ENCODE assay signal across 17 mouse cellular contexts in genomic region chr5:134915311-134915710, GRCm38 (mm10). TPM values are rescaled to one million over a fixed set of nuclear protein-coding genes. Genes with fewer than 3 reads are reported as not detected.
DNase-seq lines count a peak whose midpoint lies in the region; ATAC-seq and TF ChIP-seq lines count a peak whose summit lies in the region.
"Had no signal": no experiment of that assay in that cellular context is flagged by ENCODE, and none has a peak within 500 bp of the region (broad histone marks: within the 10 kb centered on the region; RNA-seq: fewer than 3 reads in every experiment).

TSS of gene Cldn13 (minus strand) at chr5:134915526.

- peak within 1 kb of the TSS; percentile 69 for H3K27ac ChIP-seq in heart, embryonic 11.5 days (ENCODE audit: low read depth, low read length)
- H3K27ac ChIP-seq in bone marrow, adult 2 months (ENCODE audit: control insufficient read depth, insufficient read depth, low read depth, low read length, poor library complexity) = peak within 1 kb of the TSS; percentile 87
- H3K27ac ChIP-seq in intestine, embryonic 16.5 days (ENCODE audit: low read length) = no peak within 1 kb of the TSS
- no peak within 1 kb of the TSS for H3K27ac ChIP-seq in midbrain, embryonic 14.5 days (replicated peaks; ENCODE audit: low read depth, low read length)
- H3K27ac ChIP-seq: heart, adult 2 months; hindbrain, embryonic 13.5 days; lung, embryonic 15.5 days had no signal

- ATAC-seq in heart, embryonic 11.5 days (replicated peaks; ENCODE audit: insufficient number of reproducible peaks, low FRiP score, low TSS enrichment) = peak; percentile 63
- ATAC-seq in intestine, embryonic 16.5 days = peak; percentile 49; the same call in 1 of the 2 replicates
- ATAC-seq in megakaryocyte-erythroid progenitor cell, adult 5-6 weeks (replicated peaks; ENCODE audit: low FRiP score, low TSS enrichment, poor library complexity, severe bottlenecking) = peak; percentile 56
- no peak for ATAC-seq in midbrain, embryonic 14.5 days (ENCODE audit: low FRiP score, low TSS enrichment)

- H3K4me2 ChIP-seq in heart, embryonic 11.5 days = peak within 1 kb of the TSS; percentile 24
- no peak within 1 kb of the TSS for H3K4me2 ChIP-seq in intestine, embryonic 16.5 days (ENCODE audit: low read depth, low read length)
- no peak within 1 kb of the TSS for H3K4me2 ChIP-seq in midbrain, embryonic 14.5 days (ENCODE audit: low read length)
- H3K4me2 ChIP-seq: hindbrain, embryonic 13.5 days; lung, embryonic 15.5 days had no signal

- intact Hi-C loops in heart, postnatal 25 days (cut with DNase I) = no loop called here

- H3K4me3 ChIP-seq in heart, embryonic 11.5 days (ENCODE audit: low read depth, low read length) = peak within 1 kb of the TSS; percentile 8
- H3K4me3 ChIP-seq in bone marrow, adult 2 months (replicated peaks; ENCODE audit: control insufficient read depth, low read depth, low read length) = peak within 1 kb of the TSS; percentile 75
- H3K4me3 ChIP-seq in intestine, embryonic 16.5 days (ENCODE audit: low read length) = no peak within 1 kb of the TSS
- no peak within 1 kb of the TSS for H3K4me3 ChIP-seq in midbrain, embryonic 14.5 days (replicated peaks; ENCODE audit: low read depth, low read length)
- H3K4me3 ChIP-seq: heart, adult 2 months; hindbrain, embryonic 13.5 days; lung, embryonic 15.5 days had no signal

- H3K36me3 ChIP-seq in heart, embryonic 11.5 days (ENCODE audit: control insufficient read depth, insufficient read depth, low read length) = no peaks in the 10 kb centered on the region
- no peaks in the 10 kb centered on the region for H3K36me3 ChIP-seq in intestine, embryonic 16.5 days (ENCODE audit: control insufficient read depth, insufficient read depth, low read length)
- H3K36me3 ChIP-seq in midbrain, embryonic 14.5 days (ENCODE audit: control insufficient read depth, insufficient read depth, low read length) = no peaks in the 10 kb centered on the region
- H3K36me3 ChIP-seq: hindbrain, embryonic 13.5 days; lung, embryonic 15.5 days had no signal

- no peaks in the 10 kb centered on the region for H3K4me1 ChIP-seq in heart, embryonic 11.5 days (ENCODE audit: control insufficient read depth, insufficient read depth, low read length)
- H3K4me1 ChIP-seq in bone marrow, adult 2 months (ENCODE audit: control insufficient read depth, insufficient read depth, low read length) = peaks cover 3% of the 10 kb centered on the region
- no peaks in the 10 kb centered on the region for H3K4me1 ChIP-seq in intestine, embryonic 16.5 days (ENCODE audit: control insufficient read depth, insufficient read depth, low read length)
- H3K4me1 ChIP-seq in midbrain, embryonic 14.5 days (ENCODE audit: control insufficient read depth, insufficient read depth, low read length) = no peaks in the 10 kb centered on the region
- H3K4me1 ChIP-seq: hindbrain, embryonic 13.5 days; lung, embryonic 15.5 days had no signal

- no peak for TF ChIP-seq CTCF in bone marrow, adult 2 months (IDR thresholded peaks at IDR 0.05; ENCODE audit: control insufficient read depth, insufficient read depth, low read length)

- 77% methylated on average over 8 of the region's 8 CpGs for WGBS in heart, embryonic 11.5 days (ENCODE audit: insufficient replicate concordance)
- WGBS in bone marrow, adult 2 months = 49% methylated on average over 8 of the region's 8 CpGs
- WGBS in intestine, embryonic 16.5 days = 75% methylated on average over 8 of the region's 8 CpGs
- WGBS in midbrain, embryonic 14.5 days = 86% methylated on average over 8 of the region's 8 CpGs

- H3K9ac ChIP-seq in heart, embryonic 11.5 days (ENCODE audit: low read depth, low read length) = peak within 1 kb of the TSS; percentile 48
- no peak within 1 kb of the TSS for H3K9ac ChIP-seq in intestine, embryonic 16.5 days (ENCODE audit: low read depth, low read length)
- H3K9ac ChIP-seq in midbrain, embryonic 14.5 days (replicated peaks; ENCODE audit: low read length) = no peak within 1 kb of the TSS
- H3K9ac ChIP-seq: hindbrain, embryonic 13.5 days; lung, embryonic 15.5 days had no signal

- no peak for DNase-seq in heart, postnatal 25 days (ENCODE audit: low spot score)
- no peak for DNase-seq in layer of hippocampus, adult 18-20 months (ENCODE audit: low spot score in 2 of 2)
- no peak for DNase-seq in thymus, postnatal 0 days (ENCODE audit: low spot score)
- DNase-seq in midbrain, embryonic 14.5 days = no peak
- DNase-seq: cerebellum, postnatal 25 days; heart, adult 2 months; kidney, adult 8-10 months; right cerebral cortex, postnatal 4 days; thymus, postnatal 25 days had no signal

- no peaks in the 10 kb centered on the region for H3K27me3 ChIP-seq in heart, embryonic 11.5 days (ENCODE audit: control insufficient read depth, insufficient read depth, low read length)
- H3K27me3 ChIP-seq in intestine, embryonic 16.5 days (replicated peaks; ENCODE audit: control insufficient read depth, insufficient read depth, low read length) = no peaks in the 10 kb centered on the region
- no peaks in the 10 kb centered on the region for H3K27me3 ChIP-seq in midbrain, embryonic 14.5 days (ENCODE audit: control insufficient read depth, insufficient read depth, low read length)
- H3K27me3 ChIP-seq: hindbrain, embryonic 13.5 days; lung, embryonic 15.5 days had no signal

- H3K9me3 ChIP-seq in heart, embryonic 11.5 days (replicated peaks; ENCODE audit: control insufficient read depth, low read length) = no peaks in the 10 kb centered on the region; the same call in 1 of the 2 replicates
- H3K9me3 ChIP-seq in intestine, embryonic 16.5 days (ENCODE audit: control insufficient read depth, low read length) = no peaks in the 10 kb centered on the region
- H3K9me3 ChIP-seq in midbrain, embryonic 14.5 days (ENCODE audit: control insufficient read depth, low read length) = no peaks in the 10 kb centered on the region
- H3K9me3 ChIP-seq: lung, embryonic 15.5 days had no signal

- peak; percentile 73; the same call in 1 of the 2 replicates for TF ChIP-seq POLR2A in bone marrow, adult 2 months (IDR thresholded peaks at IDR 0.05; ENCODE audit: borderline replicate concordance, control insufficient read depth, low read depth, low read length)

RNA-seq across cellular contexts. Expression of gene Cldn13, which starts in this region (rescaled TPM):
- polyA plus RNA-seq in heart, embryonic 11.5 days (2014; fragmentation: Nextera tagmentation; extraction: Ambion mirVana) = 15.0 and 17.1 TPM in 2 replicates
- not detected for total RNA-seq in heart, postnatal 25 days (2021)
- 224 and 283 TPM in 2 replicates for polyA plus RNA-seq in bone marrow, adult 2 months (2011; ENCODE audit: insufficient read depth, insufficient read length, low replicate concordance, missing spikeins)
- polyA plus RNA-seq in intestine, embryonic 16.5 days (2015; fragmentation: Nextera tagmentation; extraction: Ambion mirVana) = 2.1 and 6.4 TPM in 2 replicates
- total RNA-seq in megakaryocyte-erythroid progenitor cell, adult 5-6 weeks (2014; fragmentation: Nextera tagmentation) = 177 and 197 TPM in 2 replicates
- 55.6 and 123 TPM in 2 replicates for total RNA-seq in megakaryocyte-erythroid progenitor cell, adult 5-6 weeks (2017)
- total RNA-seq in layer of hippocampus, adult 18-20 months (2021) = not detected
- polyA plus RNA-seq in thymus, postnatal 0 days (2015; fragmentation: Nextera tagmentation; extraction: Ambion mirVana) = 4.1 and 5.0 TPM in 2 replicates
- polyA plus RNA-seq in midbrain, embryonic 14.5 days (2014; fragmentation: Nextera tagmentation; extraction: Ambion mirVana) = not detected in 2 replicates
- total RNA-seq: heart, adult 2 months; layer of hippocampus, adult 8-10 months; left cerebral cortex, postnatal 25 days had no signal
- polyA plus RNA-seq: hindbrain, embryonic 13.5 days had no signal

Comparison
In these comparisons a context has a peak if more than half of its experiments do, and no peak if none do; other contexts are left out.
1. RNA of gene Cldn13 (total RNA-seq): 55.6 to 197 TPM in megakaryocyte-erythroid progenitor cell, adult 5-6 weeks; not detected in heart, postnatal 25 days and not detected in layer of hippocampus, adult 18-20 months; every median in the first group is over 10 times any median in the second.
2. RNA of gene Cldn13 (polyA plus RNA-seq): 224 to 283 TPM in bone marrow, adult 2 months; 15.0 to 17.1 TPM in heart, embryonic 11.5 days, 2.1 to 6.4 TPM in intestine, embryonic 16.5 days, 4.1 to 5.0 TPM in thymus, postnatal 0 days and not detected in midbrain, embryonic 14.5 days; every median in the first group is over 10 times any median in the second.
3. H3K27ac ChIP-seq: peak in heart, embryonic 11.5 days (single experiment) and bone marrow, adult 2 months (single experiment); none in intestine, embryonic 16.5 days (single experiment) and midbrain, embryonic 14.5 days (single experiment).
4. H3K4me3 ChIP-seq: peak in heart, embryonic 11.5 days (single experiment) and bone marrow, adult 2 months (single experiment); none in intestine, embryonic 16.5 days (single experiment) and midbrain, embryonic 14.5 days (single experiment).